Mouse (Mus musculus) liver, embryonic 13.5 days (tissue): ENCODE data around the gene Rmi2. TPM values are rescaled to one million over a fixed set of nuclear protein-coding genes. Genes with fewer than 3 reads are reported as not detected.

Experiments used
- ATAC-seq: fragments of 200-750 bp; cut with Nextera tagmentation; 2 replicates; pipeline ENCODE4 v1.8.0; 2017; ENCODE audit warnings: low read depth, mild to moderate bottlenecking, moderate number of reproducible peaks, moderate library complexity
- DNase-seq: peaks from one replicate; pipeline ENCODE4 v3.0.0; 2022
- H3K27ac ChIP-seq: fragments of 300-500 bp; sonication (generic); 2 replicates; pipeline ENCODE4 v1.5.1; 2015; ENCODE audit warnings: moderate library complexity, mild to moderate bottlenecking, inconsistent platforms
- H3K27me3 ChIP-seq: fragments of 300-500 bp; sonication (generic); 2 replicates; pipeline ENCODE4 v1.6.1; 2015; ENCODE audit warnings: mild to moderate bottlenecking, inconsistent platforms
- H3K36me3 ChIP-seq: fragments of 300-500 bp; sonication (generic); 2 replicates; pipeline ENCODE4 v1.6.1; 2015; ENCODE audit warnings: mild to moderate bottlenecking, inconsistent platforms
- H3K4me1 ChIP-seq: fragments of 300-500 bp; sonication (generic); replicated peaks from 2 replicates; pipeline ENCODE4 v1.6.1; 2015; ENCODE audit warnings: inconsistent platforms
- H3K4me2 ChIP-seq: fragments of 300-500 bp; sonication (generic); 2 replicates; pipeline ENCODE4 v1.6.1; 2015; ENCODE audit warnings: inconsistent platforms, mild to moderate bottlenecking, moderate library complexity
- H3K4me3 ChIP-seq: fragments of 300-500 bp; sonication (generic); replicated peaks from 2 replicates; pipeline ENCODE4 v1.5.1; 2015; ENCODE audit warnings: mild to moderate bottlenecking, inconsistent platforms
- H3K9ac ChIP-seq: fragments of 300-500 bp; sonication (generic); 2 replicates; pipeline ENCODE4 v1.6.1; 2015; ENCODE audit warnings: mild to moderate bottlenecking, inconsistent platforms
- H3K9me3 ChIP-seq: fragments of 300-500 bp; sonication (generic); replicated peaks from 2 replicates; pipeline ENCODE4 v1.6.1; 2016; ENCODE audit warnings: inconsistent platforms
- WGBS: fragments of 180-500 bp; shearing (Covaris S2); methylation state at CpG from one replicate; pipeline ENCODE4 v1.1.7; 2015; ENCODE audit not compliant: insufficient replicate concordance; 5-methylcytosine and 5-hydroxymethylcytosine counted together
- polyA plus RNA-seq: library from polyadenylated mRNA; unstranded; fragments of >200 nt; fragmentation: Nextera tagmentation; extraction: Ambion mirVana; gene quantifications from 2 replicates; pipeline ENCODE4 v1.2.1, GENCODE M21; 2015

Rmi2 gene
- polyA plus RNA-seq, 1 experiment from 2014 or later, result 2.3 TPM

DNA sequence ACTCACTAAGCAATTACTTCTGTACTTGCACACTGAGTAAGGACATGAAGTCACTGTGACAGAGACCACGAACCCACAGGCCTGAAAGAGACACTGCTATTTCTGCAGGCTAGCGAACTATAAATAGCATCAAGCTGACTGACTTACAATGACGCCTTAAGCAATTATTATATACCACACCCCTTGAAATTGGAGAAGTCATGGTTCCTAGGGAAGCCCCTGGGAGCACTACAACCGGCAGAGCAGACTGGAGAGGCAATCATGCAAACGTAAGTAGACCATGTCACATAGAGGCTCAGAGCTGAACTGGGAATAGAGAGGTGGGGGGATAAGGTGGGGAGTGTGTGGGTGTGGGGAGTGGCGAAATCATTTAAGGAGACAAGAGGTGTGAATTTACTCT, 62.5 kb downstream of the Rmi2 start:
- Histone ChIP-seq H3K4me1 (no peaks in the 10 kb centered on the region), H3K9ac (no peak overlapping the region), H3K27ac (no peak overlapping the region), H3K4me3 (no peak overlapping the region), H3K9me3 (no peaks in the 10 kb centered on the region), H3K36me3 (no peaks in the 10 kb centered on the region), H3K27me3 (no peaks in the 10 kb centered on the region), H3K4me2 (no peak overlapping the region)
- ATAC-seq (no peak), DNase-seq (no peak)
- 30% methylated on average over 6 of the region's 6 CpGs for WGBS

DNA sequence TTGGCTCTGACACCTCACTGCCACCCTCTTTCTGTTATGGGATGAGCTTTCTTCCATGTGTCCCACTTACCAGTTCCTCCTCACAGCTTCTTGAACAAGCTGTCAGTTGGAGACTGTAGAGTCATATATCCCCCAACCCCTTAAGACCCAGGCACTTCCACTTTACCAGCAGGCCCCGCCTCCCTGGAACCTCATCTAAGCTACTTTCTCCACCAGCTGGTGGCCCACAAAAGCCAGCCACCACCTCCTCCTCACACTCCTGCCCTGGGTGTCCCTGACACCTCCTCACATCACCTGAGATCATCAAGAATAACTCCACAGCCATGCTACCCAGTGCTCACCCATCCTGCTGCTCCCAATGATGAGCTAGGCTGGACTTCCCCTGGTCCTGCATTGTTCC, 65.9 kb downstream of the Rmi2 start:
- WGBS, result 29% methylated on average over 1 of the region's 1 CpGs
- no peak overlapping the region for H3K4me3 ChIP-seq
- DNase-seq (no peak), ATAC-seq (no peak)
- H3K9me3 ChIP-seq, result no peaks in the 10 kb centered on the region
- H3K4me2 ChIP-seq, result no peak overlapping the region
- no peak overlapping the region for H3K27ac ChIP-seq
- H3K4me1 ChIP-seq, result no peaks in the 10 kb centered on the region
- no peaks in the 10 kb centered on the region for H3K27me3 ChIP-seq
- no peaks in the 10 kb centered on the region for H3K36me3 ChIP-seq
- H3K9ac ChIP-seq, result no peak overlapping the region

DNA sequence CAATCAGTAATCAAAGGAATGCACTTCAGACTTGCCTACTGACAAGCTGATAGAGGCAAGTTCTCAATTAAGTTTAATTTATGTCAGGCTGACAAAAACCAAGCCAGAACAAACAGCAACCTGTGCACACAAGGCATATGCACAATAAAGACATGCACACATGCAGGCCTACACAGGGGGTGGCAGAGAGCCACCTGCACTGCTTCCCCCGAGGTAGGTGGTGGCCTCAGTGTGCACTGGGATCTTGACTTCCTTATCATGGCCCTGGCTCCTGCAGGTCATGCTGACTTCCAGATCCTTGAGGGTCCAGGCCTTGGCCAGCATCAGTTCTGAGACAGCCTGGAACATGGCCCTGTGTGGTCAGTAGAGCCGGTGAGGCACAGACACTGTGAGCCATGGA, 67.1 kb downstream of the Rmi2 start:
- H3K4me1 ChIP-seq, result no peaks in the 10 kb centered on the region
- 46% methylated on average over 2 of the region's 2 CpGs for WGBS
- no peak for ATAC-seq

DNA sequence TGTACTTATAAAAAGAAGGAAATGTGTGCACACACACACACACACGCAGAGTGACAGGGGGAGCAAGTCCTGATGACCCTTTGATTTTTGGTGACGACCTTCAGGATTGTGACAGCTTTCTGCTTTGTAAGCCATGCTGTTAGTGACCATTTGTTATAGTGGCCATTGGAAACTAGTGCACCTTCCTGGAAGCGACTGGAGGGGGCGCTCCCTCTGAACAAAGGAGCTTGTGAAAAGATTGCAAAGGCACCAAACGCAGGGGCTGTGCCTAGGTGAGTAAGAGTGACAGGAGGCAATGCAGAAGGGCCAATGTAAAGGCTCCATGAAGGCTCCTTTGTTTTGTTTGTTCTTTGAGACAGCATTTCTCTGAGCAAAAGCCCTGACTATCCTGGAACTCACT, 68.0 kb downstream of the Rmi2 start:
- Histone ChIP-seq H3K27me3 (no peaks in the 10 kb centered on the region), H3K9me3 (no peaks in the 10 kb centered on the region), H3K4me1 (no peaks in the 10 kb centered on the region), H3K36me3 (no peaks in the 10 kb centered on the region), H3K4me3 (no peak overlapping the region), H3K27ac (no peak overlapping the region), H3K4me2 (no peak overlapping the region), H3K9ac (no peak overlapping the region)
- 56% methylated on average over 5 of the region's 5 CpGs for WGBS
- DNase-seq, result no peak
- ATAC-seq, result no peak

More for the DNA sequence above, 67.1 kb downstream of the Rmi2 start:
- Histone ChIP-seq H3K9me3 (no peaks in the 10 kb centered on the region), H3K27me3 (no peaks in the 10 kb centered on the region), H3K27ac (no peak overlapping the region), H3K4me2 (no peak overlapping the region), H3K9ac (no peak overlapping the region), H3K4me3 (no peak overlapping the region), H3K36me3 (no peaks in the 10 kb centered on the region)
- DNase-seq, result no peak

DNA sequence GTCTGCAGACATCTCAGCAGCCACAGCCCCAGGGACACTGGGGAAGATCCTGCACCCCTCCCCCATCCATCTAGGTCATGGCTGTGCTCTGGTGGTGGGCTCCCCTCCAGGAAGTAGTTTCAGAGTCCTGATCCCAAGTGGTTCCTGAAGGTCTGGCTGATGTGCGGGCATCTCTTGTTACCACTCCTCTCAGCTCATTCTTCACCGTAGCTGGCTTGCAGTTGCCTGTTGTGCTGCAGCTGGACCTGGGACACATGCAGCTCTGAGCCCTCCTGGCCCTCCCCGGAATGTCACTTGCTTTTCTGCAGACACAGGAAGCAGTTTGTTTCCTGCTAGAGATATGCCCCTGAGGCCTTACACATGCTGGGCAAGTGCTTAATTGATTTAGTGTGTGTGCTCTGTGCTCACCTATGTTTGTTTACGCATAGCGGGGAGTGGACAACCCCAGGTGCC, 70.8 kb downstream of the Rmi2 start:
- DNase-seq, result no peak
- no peak overlapping the region for H3K27ac ChIP-seq

DNA sequence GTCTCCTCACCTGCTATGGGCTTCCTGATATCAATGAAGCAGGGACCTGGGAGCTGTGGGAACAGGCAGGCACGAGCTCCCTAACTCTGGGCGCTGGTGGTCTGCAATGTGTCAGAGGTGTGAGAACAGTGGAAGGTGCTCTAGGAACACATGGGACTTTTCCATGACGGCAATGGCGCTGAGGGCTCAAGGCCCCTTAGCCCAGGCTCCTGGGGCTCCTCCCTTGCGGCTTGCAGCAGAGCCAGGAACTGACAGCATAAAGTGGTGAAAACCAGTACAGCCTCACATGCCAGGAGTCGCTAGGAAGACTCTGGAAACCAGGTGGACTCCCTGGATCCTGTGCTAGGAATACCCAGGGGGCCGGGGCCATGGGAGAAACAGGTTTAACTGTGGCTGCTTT, 75.7 kb downstream of the Rmi2 start:
- DNase-seq, result no peak
- ATAC-seq, result no peak
- H3K9me3 ChIP-seq, result no peaks in the 10 kb centered on the region
- no peak overlapping the region for H3K4me2 ChIP-seq
- H3K4me3 ChIP-seq, result no peak overlapping the region
- no peak overlapping the region for H3K27ac ChIP-seq
- no peaks in the 10 kb centered on the region for H3K4me1 ChIP-seq
- H3K9ac ChIP-seq, result no peak overlapping the region
- no peaks in the 10 kb centered on the region for H3K36me3 ChIP-seq
- WGBS, result 62% methylated on average over 7 of the region's 7 CpGs
- H3K27me3 ChIP-seq, result no peaks in the 10 kb centered on the region

More for the DNA sequence above, 70.8 kb downstream of the Rmi2 start:
- H3K4me2 ChIP-seq, result no peak overlapping the region
- H3K4me1 ChIP-seq, result no peaks in the 10 kb centered on the region
- no peak for ATAC-seq
- H3K9ac ChIP-seq, result no peak overlapping the region
- no peaks in the 10 kb centered on the region for H3K36me3 ChIP-seq
- no peaks in the 10 kb centered on the region for H3K9me3 ChIP-seq
- no peak overlapping the region for H3K4me3 ChIP-seq
- no peaks in the 10 kb centered on the region for H3K27me3 ChIP-seq
- WGBS, result 25% methylated on average over 5 of the region's 5 CpGs

DNA sequence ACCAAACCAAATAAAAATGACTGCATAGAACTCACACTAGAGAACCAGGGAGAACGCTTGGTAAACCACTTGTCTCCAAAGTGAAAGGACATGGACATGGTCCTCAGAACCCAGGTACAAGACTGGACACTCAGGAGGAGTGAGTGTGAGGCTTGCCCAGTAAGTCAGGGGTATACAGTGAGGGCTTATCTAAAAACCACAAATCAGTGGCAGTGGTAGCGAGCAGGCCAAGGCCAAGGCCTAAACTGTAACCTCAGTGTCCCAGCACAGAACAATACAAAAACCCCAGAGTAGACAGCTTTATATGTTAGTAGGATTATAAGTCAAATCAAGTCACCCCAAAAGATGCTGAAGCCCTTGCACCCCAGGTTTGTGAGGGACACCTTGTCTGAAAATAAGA, 76.2 kb downstream of the Rmi2 start:
- WGBS, result 41% methylated on average over 2 of the region's 2 CpGs
- Histone ChIP-seq H3K36me3 (no peaks in the 10 kb centered on the region), H3K27ac (no peak overlapping the region), H3K27me3 (no peaks in the 10 kb centered on the region), H3K4me1 (no peaks in the 10 kb centered on the region), H3K9ac (no peak overlapping the region), H3K9me3 (no peaks in the 10 kb centered on the region), H3K4me2 (no peak overlapping the region), H3K4me3 (no peak overlapping the region)
- ATAC-seq (no peak), DNase-seq (no peak)

DNA sequence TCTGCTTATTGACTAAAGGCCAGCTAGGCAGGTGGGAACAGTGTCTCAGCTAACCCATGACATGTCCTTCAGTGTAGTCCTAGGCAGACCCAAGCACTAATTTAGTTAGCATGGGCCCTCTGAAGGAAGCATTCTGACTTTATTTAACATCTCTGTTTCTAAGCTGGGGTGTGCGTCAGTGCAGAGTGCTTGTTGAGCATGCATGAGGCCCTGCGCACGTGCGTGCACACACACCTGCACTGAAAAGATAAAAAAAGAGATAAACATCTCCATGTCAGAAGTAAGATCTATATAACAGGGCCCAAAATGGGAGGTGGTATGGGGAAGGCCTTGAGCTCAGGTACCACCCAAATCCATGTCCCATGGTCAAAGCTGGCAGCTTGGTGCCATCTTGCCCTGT, 80.2 kb downstream of the Rmi2 start:
- no peak overlapping the region for H3K4me2 ChIP-seq
- DNase-seq, result no peak
- no peak overlapping the region for H3K4me3 ChIP-seq
- no peaks in the 10 kb centered on the region for H3K4me1 ChIP-seq
- H3K27ac ChIP-seq, result no peak overlapping the region
- WGBS, result 85% methylated on average over 4 of the region's 4 CpGs
- no peak for ATAC-seq
- no peaks in the 10 kb centered on the region for H3K9me3 ChIP-seq
- no peak overlapping the region for H3K9ac ChIP-seq
- no peaks in the 10 kb centered on the region for H3K27me3 ChIP-seq
- H3K36me3 ChIP-seq, result no peaks in the 10 kb centered on the region

DNA sequence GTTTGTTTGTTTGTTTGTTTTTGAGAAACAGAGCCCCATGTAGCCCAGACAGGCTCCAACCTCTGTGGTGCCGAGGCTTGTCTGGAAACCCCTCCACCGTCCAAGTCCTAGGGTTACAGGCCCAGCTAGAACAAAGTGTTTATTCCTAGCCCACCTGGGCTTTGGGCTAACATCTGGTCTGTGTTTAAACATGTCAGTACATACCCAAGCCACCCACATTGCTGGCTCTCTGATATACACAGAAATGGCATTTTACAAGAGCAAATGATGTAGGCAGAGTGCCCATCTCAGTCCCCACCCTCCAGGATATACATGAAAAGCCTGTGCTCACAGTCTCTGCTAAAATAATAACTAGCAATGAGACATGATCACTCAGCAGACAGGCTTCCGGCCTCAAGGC, 81.4 kb downstream of the Rmi2 start:
- no peaks in the 10 kb centered on the region for H3K4me1 ChIP-seq
- DNase-seq, result no peak
- H3K36me3 ChIP-seq, result no peaks in the 10 kb centered on the region
- 68% methylated on average over 3 of the region's 3 CpGs for WGBS
- H3K4me3 ChIP-seq, result no peak overlapping the region
- no peak overlapping the region for H3K27ac ChIP-seq
- no peak overlapping the region for H3K4me2 ChIP-seq
- ATAC-seq, result no peak
- no peaks in the 10 kb centered on the region for H3K9me3 ChIP-seq
- H3K9ac ChIP-seq, result no peak overlapping the region
- H3K27me3 ChIP-seq, result no peaks in the 10 kb centered on the region

DNA sequence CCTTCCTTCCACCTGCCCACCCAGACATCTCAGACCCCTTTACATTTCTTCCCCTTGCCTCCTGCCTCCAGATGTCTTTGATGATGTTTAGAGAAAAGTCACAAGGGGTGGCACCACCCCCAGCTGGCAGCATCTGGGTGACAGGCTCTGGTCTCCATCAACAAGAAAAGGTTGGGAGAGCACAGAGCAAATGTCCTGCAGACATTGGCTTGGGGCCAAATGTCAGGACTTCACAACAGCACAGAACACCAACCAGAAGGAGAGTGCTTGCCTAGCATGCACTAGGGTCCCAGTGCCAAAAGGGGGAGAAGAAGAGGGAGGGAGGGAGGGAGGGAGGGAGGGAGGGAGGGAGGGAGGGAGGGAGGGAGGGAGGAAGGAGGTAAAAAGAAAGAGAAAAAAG, 85.0 kb downstream of the Rmi2 start:
- Histone ChIP-seq H3K4me1 (no peaks in the 10 kb centered on the region), H3K36me3 (no peaks in the 10 kb centered on the region), H3K27ac (no peak overlapping the region), H3K4me2 (no peak overlapping the region), H3K4me3 (no peak overlapping the region), H3K27me3 (no peaks in the 10 kb centered on the region), H3K9me3 (no peaks in the 10 kb centered on the region), H3K9ac (no peak overlapping the region)
- ATAC-seq (no peak), DNase-seq (no peak)

DNA sequence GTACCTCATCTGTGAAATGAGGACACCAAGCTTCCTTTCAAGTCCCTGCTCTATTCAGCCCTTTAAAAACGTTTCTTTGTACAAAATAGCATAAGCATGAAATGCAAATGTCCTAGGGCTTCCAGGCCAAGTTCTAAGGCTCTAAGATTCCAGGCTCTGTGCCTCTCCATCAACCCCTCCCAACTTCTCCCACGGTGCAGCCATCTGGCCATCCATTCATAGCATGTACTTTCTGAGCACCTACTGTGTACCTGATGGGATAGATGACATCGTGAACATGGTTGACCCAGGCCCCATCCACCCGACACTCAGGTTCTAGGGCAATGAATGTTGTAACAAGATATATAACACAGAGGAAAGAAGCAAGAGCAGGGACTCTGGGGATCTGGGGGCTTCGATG, 88.7 kb downstream of the Rmi2 start:
- no peak overlapping the region for H3K27ac ChIP-seq
- WGBS, result 59% methylated on average over 5 of the region's 5 CpGs
- H3K4me1 ChIP-seq, result no peaks in the 10 kb centered on the region
- ATAC-seq (no peak), DNase-seq (no peak)
- H3K4me3 ChIP-seq, result no peak overlapping the region
- no peaks in the 10 kb centered on the region for H3K36me3 ChIP-seq
- H3K9ac ChIP-seq, result no peak overlapping the region
- H3K27me3 ChIP-seq, result no peaks in the 10 kb centered on the region
- H3K4me2 ChIP-seq, result no peak overlapping the region
- H3K9me3 ChIP-seq, result no peaks in the 10 kb centered on the region

DNA sequence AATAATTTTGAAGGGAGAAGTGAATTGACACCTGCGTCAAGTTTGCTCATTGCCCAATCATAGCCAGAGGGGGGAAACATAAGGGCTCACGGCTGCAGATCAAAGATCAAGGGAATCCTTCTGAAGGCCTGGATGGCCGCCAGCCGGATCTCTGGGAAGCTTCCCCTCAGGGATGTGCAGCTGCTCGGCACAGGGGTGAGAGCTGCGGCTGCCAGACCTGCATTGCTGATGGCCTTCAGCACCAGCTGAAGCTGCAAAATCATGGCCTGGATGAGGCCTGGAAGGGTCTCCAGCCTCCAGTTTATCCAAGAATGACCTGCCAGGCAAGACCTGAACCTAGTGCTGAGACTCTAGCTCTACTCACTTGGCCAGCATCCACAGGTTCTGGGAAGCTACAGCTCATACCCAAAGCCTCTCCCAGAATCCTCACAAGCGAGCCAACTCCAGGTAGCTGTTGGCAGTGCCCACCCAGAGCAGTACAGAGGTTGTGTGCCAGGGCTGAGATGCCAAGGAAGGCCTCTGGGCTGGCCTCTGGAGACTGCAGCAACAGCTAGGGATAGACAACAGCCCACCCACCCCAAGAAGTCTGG, 90.8 kb downstream of the Rmi2 start:
- Histone ChIP-seq H3K4me2 (no peak overlapping the region), H3K9ac (no peak overlapping the region), H3K27ac (no peak overlapping the region), H3K27me3 (no peaks in the 10 kb centered on the region), H3K36me3 (no peaks in the 10 kb centered on the region), H3K9me3 (no peaks in the 10 kb centered on the region), H3K4me1 (no peaks in the 10 kb centered on the region), H3K4me3 (no peak overlapping the region)
- WGBS, result 58% methylated on average over 7 of the region's 7 CpGs
- ATAC-seq, result no peak
- no peak for DNase-seq
